Mouse (Mus musculus) limb, embryonic 13.5 days (tissue): ENCODE results near the gene Dlec1. TPM values are rescaled to one million over a fixed set of nuclear protein-coding genes. Genes with fewer than 3 reads are reported as not detected.

Experiments used
- ATAC-seq: fragments of 200-750 bp; cut with Nextera tagmentation; 2 replicates; pipeline ENCODE4 v1.8.0; 2017; ENCODE audit warnings: low read depth, moderate number of reproducible peaks, moderate TSS enrichment; ENCODE audit not compliant: low FRiP score
- H3K27ac ChIP-seq: fragments of 300-500 bp; sonication (generic); 2 replicates; pipeline ENCODE4 v1.5.1; 2015; ENCODE audit warnings: inconsistent platforms, mild to moderate bottlenecking, moderate library complexity
- H3K27me3 ChIP-seq: fragments of 300-500 bp; sonication (generic); 2 replicates; pipeline ENCODE4 v1.6.1; 2015; ENCODE audit warnings: mild to moderate bottlenecking, inconsistent platforms
- H3K36me3 ChIP-seq: fragments of 300-500 bp; sonication (generic); 2 replicates; pipeline ENCODE4 v1.6.1; 2015; ENCODE audit warnings: inconsistent platforms, mild to moderate bottlenecking, moderate library complexity
- H3K4me1 ChIP-seq: fragments of 300-500 bp; sonication (generic); 2 replicates; pipeline ENCODE4 v1.6.1; 2015; ENCODE audit warnings: inconsistent platforms
- H3K4me2 ChIP-seq: fragments of 300-500 bp; sonication (generic); replicated peaks from 2 replicates; pipeline ENCODE4 v1.6.1; 2015; ENCODE audit warnings: inconsistent platforms, mild to moderate bottlenecking, moderate library complexity
- H3K4me3 ChIP-seq: fragments of 300-500 bp; sonication (generic); 2 replicates; pipeline ENCODE4 v1.5.1; 2015; ENCODE audit warnings: moderate library complexity, mild to moderate bottlenecking, inconsistent platforms
- H3K9ac ChIP-seq: fragments of 300-500 bp; sonication (generic); 2 replicates; pipeline ENCODE4 v1.6.1; 2015; ENCODE audit warnings: mild to moderate bottlenecking, inconsistent platforms
- H3K9me3 ChIP-seq: fragments of 300-500 bp; sonication (generic); 2 replicates; pipeline ENCODE4 v1.6.1; 2016; ENCODE audit warnings: inconsistent platforms
- WGBS: fragments of 180-500 bp; shearing (Covaris S2); methylation state at CpG from one replicate; pipeline ENCODE4 v1.1.7; 2015; 5-methylcytosine and 5-hydroxymethylcytosine counted together
- polyA plus RNA-seq: library from polyadenylated mRNA; unstranded; fragments of >200 nt; fragmentation: Nextera tagmentation; extraction: Ambion mirVana; gene quantifications from 2 replicates; pipeline ENCODE4 v1.2.1, GENCODE M21; 2015

Gene Dlec1
- polyA plus RNA-seq, 1 experiment from 2014 or later, result 1.6 TPM

GRCm38 (mm10) chr9:119073184-119073895 is 28.9 kb upstream of the Dlec1 start:
- no peak for ATAC-seq
- Histone ChIP-seq H3K27me3 (no peaks in the 10 kb centered on the region), H3K9ac (no peak overlapping the region), H3K9me3 (no peaks in the 10 kb centered on the region), H3K4me2 (no peak overlapping the region), H3K27ac (no peak overlapping the region), H3K4me3 (no peak overlapping the region), H3K36me3 (peaks cover 69% of the 10 kb centered on the region), H3K4me1 (no peaks in the 10 kb centered on the region)
- WGBS, result 74% methylated on average over 15 of the region's 15 CpGs

GRCm38 (mm10) chr9:119075685-119076084 is 26.6 kb upstream of the Dlec1 start:
- no peak overlapping the region for H3K27ac ChIP-seq
- no peak overlapping the region for H3K4me3 ChIP-seq
- H3K27me3 ChIP-seq, result no peaks in the 10 kb centered on the region
- H3K4me1 ChIP-seq, result no peaks in the 10 kb centered on the region
- 0 out of 2 replicates have a peak, but pooled peaks have one; percentile 33 for ATAC-seq
- 77% methylated on average over 16 of the region's 16 CpGs for WGBS
- H3K9me3 ChIP-seq, result no peaks in the 10 kb centered on the region
- H3K9ac ChIP-seq, result no peak overlapping the region
- H3K36me3 ChIP-seq, result peaks cover 84% of the 10 kb centered on the region
- no peak overlapping the region for H3K4me2 ChIP-seq

DNA sequence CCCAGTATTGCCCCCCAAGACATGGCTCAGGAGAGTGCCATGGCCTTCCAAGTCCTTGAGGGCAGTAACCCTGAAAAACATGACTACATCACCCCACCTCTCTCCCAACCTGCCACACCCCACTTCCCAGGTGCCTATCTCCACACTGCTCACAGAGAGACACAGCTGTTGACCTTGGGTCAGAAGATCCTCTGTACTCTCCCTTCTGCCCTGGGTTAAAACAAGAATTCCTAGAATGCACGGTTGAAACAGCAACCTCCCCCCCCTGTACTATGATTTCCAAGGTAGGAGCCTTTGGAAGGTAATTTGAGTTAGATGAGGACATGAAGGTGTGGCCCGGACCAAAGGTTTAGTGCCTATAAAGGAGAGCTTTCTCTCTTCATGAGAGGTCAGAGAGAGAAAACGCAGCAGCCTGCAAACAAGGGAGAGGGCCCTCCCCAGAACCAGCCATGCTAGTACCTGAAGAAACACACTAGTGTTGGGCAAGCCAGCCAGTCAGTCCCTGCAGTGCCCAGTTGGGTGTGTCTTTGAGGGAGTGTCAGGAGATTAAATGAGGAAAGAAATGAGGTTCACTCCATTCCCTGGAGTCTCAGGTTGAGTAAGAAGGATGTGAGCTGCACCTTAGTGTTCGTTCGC is 22.1 kb upstream of the Dlec1 start:
- no peak overlapping the region for H3K9ac ChIP-seq
- H3K4me2 ChIP-seq, result no peak overlapping the region
- peaks cover 15% of the 10 kb centered on the region for H3K4me1 ChIP-seq
- H3K4me3 ChIP-seq, result no peak overlapping the region
- peaks cover 76% of the 10 kb centered on the region for H3K36me3 ChIP-seq
- WGBS, result 76% methylated on average over 5 of the region's 5 CpGs
- no peak overlapping the region for H3K27ac ChIP-seq
- no peak for ATAC-seq
- no peaks in the 10 kb centered on the region for H3K27me3 ChIP-seq
- H3K9me3 ChIP-seq, result no peaks in the 10 kb centered on the region

DNA sequence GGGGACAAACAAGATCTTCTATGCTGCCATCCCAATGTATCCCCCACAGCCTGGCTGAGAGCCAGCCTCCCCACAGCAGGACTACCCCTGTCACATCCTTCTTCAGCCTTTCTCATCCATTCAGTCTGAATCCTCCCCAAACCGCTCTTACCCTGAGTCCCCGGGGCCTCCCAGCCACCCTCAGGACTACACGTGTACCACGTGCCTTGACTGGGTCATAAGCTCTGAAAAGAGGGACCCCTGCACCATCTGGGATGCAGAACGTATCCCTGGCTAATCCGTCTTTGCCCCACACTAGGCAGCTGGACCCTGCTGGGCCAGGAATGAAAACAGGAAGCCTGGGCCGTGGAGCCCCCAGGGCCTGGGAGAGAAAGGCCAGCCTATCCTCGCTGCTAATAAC is 20.2 kb upstream of the Dlec1 start:
- no peak for ATAC-seq
- Histone ChIP-seq H3K4me2 (no peak overlapping the region), H3K9me3 (no peaks in the 10 kb centered on the region), H3K4me3 (no peak overlapping the region), H3K9ac (peak overlapping the region; percentile 45), H3K36me3 (peaks cover 58% of the 10 kb centered on the region), H3K4me1 (peaks cover 28% of the 10 kb centered on the region), H3K27ac (peak overlapping the region; percentile 22; the same call in 1 of the 2 replicates), H3K27me3 (no peaks in the 10 kb centered on the region)
- 16% methylated on average over 8 of the region's 8 CpGs for WGBS

- ATAC-seq, result no peak
- peaks cover 33% of the 10 kb centered on the region for H3K4me1 ChIP-seq
- H3K4me3 ChIP-seq, result no peak overlapping the region
- H3K4me2 ChIP-seq, result no peak overlapping the region
- H3K27ac ChIP-seq, result no peak overlapping the region
- peaks cover 53% of the 10 kb centered on the region for H3K36me3 ChIP-seq
- H3K9me3 ChIP-seq, result no peaks in the 10 kb centered on the region
- WGBS, result 68% methylated on average over 7 of the region's 7 CpGs
- H3K9ac ChIP-seq, result 0 out of 2 replicates have a peak overlapping the region, but pooled peaks have one; percentile 45
- H3K27me3 ChIP-seq, result no peaks in the 10 kb centered on the region
Measured at GRCm38 (mm10) chr9:119082656-119083430, 19.4 kb upstream of the Dlec1 start.

- H3K36me3 ChIP-seq, result peaks cover 42% of the 10 kb centered on the region
- peaks cover 41% of the 10 kb centered on the region for H3K4me1 ChIP-seq
- H3K4me2 ChIP-seq, result no peak overlapping the region
- no peak overlapping the region for H3K9ac ChIP-seq
- no peak overlapping the region for H3K4me3 ChIP-seq
- no peak overlapping the region for H3K27ac ChIP-seq
- H3K27me3 ChIP-seq, result no peaks in the 10 kb centered on the region
- no peaks in the 10 kb centered on the region for H3K9me3 ChIP-seq
- 79% methylated on average over 10 of the region's 10 CpGs for WGBS
- ATAC-seq, result no peak
Measured at GRCm38 (mm10) chr9:119083966-119084365, 18.3 kb upstream of the Dlec1 start.

DNA sequence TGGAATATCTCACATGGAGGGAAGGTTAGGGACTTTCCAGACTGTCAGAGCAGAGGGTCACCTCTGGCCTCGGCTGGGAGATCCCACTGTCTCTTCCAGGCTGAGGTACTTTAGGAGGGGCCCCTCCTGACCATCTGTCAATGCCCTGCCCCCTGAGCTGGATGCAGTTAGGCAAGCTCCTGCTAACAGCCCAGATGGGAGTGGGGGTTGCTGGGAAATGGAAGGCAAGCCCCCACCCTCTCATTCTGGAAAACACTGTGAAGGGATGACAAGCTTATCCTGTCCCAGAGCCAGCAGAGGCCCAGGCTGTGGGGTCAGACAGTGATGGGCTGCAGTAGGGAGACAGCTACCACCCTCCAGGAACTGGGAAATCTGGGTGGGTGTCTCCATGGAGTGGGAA is 15.8 kb upstream of the Dlec1 start:
- WGBS, result 27% methylated on average over 1 of the region's 1 CpGs
- Histone ChIP-seq H3K36me3 (peaks cover 20% of the 10 kb centered on the region), H3K4me2 (no peak overlapping the region), H3K4me1 (peaks cover 47% of the 10 kb centered on the region), H3K9me3 (no peaks in the 10 kb centered on the region), H3K27me3 (peaks cover 1% of the 10 kb centered on the region), H3K27ac (no peak overlapping the region), H3K4me3 (no peak overlapping the region), H3K9ac (0 out of 2 replicates have a peak overlapping the region, but pooled peaks have one; percentile 4)
- no peak for ATAC-seq

- Histone ChIP-seq H3K4me1 (peaks cover 47% of the 10 kb centered on the region), H3K4me2 (peak overlapping the region; percentile 68), H3K36me3 (peaks cover 19% of the 10 kb centered on the region), H3K9ac (no peak overlapping the region), H3K27me3 (peaks cover 10% of the 10 kb centered on the region), H3K9me3 (no peaks in the 10 kb centered on the region), H3K27ac (no peak overlapping the region), H3K4me3 (no peak overlapping the region)
- no peak for ATAC-seq
- WGBS, result 87% methylated on average over 5 of the region's 5 CpGs
Measured at GRCm38 (mm10) chr9:119087309-119087708, 15.0 kb upstream of the Dlec1 start.

DNA sequence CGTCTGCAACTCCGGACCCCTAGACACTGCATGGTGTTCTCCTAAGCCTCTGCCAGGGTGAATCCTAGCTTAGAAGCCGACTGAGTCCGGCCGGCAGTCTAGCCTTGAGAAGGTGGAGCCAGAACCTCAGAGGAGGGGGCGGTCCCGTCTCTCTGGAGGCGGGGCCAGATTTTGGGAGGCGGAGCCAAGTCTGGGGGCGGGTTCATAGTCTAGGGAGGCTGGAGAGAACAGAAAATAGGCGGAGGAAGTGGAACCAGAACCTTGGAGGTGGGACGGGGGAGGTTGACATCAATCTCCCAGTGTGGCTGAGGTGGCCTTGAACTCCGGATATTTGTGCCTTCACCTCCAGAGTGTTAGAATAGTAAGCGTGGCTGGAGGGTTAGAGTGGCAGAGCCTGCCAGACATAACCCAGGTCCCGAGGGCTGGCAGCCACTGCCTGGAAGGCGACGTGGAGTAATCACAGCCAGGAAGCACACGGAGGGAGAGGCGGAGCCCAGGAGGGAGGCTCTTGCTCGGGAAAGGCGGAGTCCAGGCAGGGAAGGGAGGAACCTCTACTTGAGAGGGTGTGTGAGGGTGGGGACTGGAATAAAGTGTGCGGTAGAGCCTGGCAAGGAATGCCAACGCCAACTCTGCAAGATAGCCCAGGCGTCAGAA is 14.0 kb upstream of the Dlec1 start:
- no peaks in the 10 kb centered on the region for H3K9me3 ChIP-seq
- peaks cover 10% of the 10 kb centered on the region for H3K27me3 ChIP-seq
- peak overlapping the region; percentile 68 for H3K4me2 ChIP-seq
- peaks cover 14% of the 10 kb centered on the region for H3K36me3 ChIP-seq
- peak; percentile 83 for ATAC-seq
- H3K27ac ChIP-seq, result peak overlapping the region; percentile 72; the same call in 1 of the 2 replicates
- peaks cover 45% of the 10 kb centered on the region for H3K4me1 ChIP-seq
- H3K9ac ChIP-seq, result peak overlapping the region; percentile 51; the same call in 1 of the 2 replicates
- WGBS, result 2% methylated on average over 24 of the region's 24 CpGs
- peak overlapping the region; percentile 46 for H3K4me3 ChIP-seq

- H3K27me3 ChIP-seq, result peaks cover 10% of the 10 kb centered on the region
- H3K4me3 ChIP-seq, result no peak overlapping the region
- 67% methylated on average over 7 of the region's 7 CpGs for WGBS
- no peaks in the 10 kb centered on the region for H3K9me3 ChIP-seq
- peak overlapping the region; percentile 12; the same call in 1 of the 2 replicates for H3K4me2 ChIP-seq
- peaks cover 3% of the 10 kb centered on the region; the same call in 1 of the 2 replicates for H3K36me3 ChIP-seq
- H3K27ac ChIP-seq, result peak overlapping the region; percentile 61; the same call in 1 of the 2 replicates
- no peak overlapping the region for H3K9ac ChIP-seq
- H3K4me1 ChIP-seq, result peaks cover 54% of the 10 kb centered on the region
- ATAC-seq, result no peak
Measured at GRCm38 (mm10) chr9:119089437-119089836, 12.8 kb upstream of the Dlec1 start.

DNA sequence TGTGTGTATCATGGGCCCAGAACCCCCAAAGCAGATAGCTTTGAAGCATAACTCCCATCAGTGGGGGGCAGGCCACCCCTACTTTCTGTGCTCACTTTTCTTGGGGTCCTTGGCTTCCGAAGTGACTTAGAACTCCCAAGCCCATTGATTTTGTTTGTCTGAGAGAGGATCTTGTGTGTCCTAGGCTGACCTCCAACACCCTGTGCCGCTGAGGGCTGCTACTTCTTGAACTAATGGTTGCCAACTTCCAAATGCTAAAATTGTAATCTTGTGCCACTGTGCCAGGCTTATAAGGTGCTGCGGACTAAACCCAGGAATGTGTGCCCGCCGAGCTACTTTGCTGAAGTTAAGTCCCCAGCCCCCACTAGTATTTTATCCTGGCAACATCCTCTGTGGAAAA is 11.8 kb upstream of the Dlec1 start:
- peaks cover 60% of the 10 kb centered on the region for H3K4me1 ChIP-seq
- 88% methylated on average over 5 of the region's 5 CpGs for WGBS
- H3K4me2 ChIP-seq, result 0 out of 2 replicates have a peak overlapping the region, but pooled peaks have one; percentile 10

More for the DNA sequence above, 11.8 kb upstream of the Dlec1 start:
- peaks cover 17% of the 10 kb centered on the region for H3K27me3 ChIP-seq
- no peak for ATAC-seq
- no peaks in the 10 kb centered on the region for H3K36me3 ChIP-seq
- H3K4me3 ChIP-seq, result no peak overlapping the region
- H3K9ac ChIP-seq, result no peak overlapping the region
- no peaks in the 10 kb centered on the region for H3K9me3 ChIP-seq
- no peak overlapping the region for H3K27ac ChIP-seq
